Mouse (Mus musculus) G1E (cell line): ENCODE data around the gene Myo1d.

ENCODE experiments used
- CTCF ChIP-seq: IDR thresholded peaks from 2 replicates; pipeline ENCODE4 v1.5.1; 2012; ENCODE audit warnings: low read depth, low read length, inconsistent platforms, mixed read lengths
- GATA1 ChIP-seq: IDR thresholded peaks from 2 replicates; pipeline ENCODE4 v1.6.1; 2012; ENCODE audit warnings: borderline replicate concordance, low read length, inconsistent platforms, mixed read lengths
- GATA2 ChIP-seq: IDR thresholded peaks from 2 replicates; pipeline ENCODE4 v1.6.1; 2012; ENCODE audit warnings: low read depth, low read length, inconsistent platforms, borderline replicate concordance
- POLR2AphosphoS5 ChIP-seq: IDR thresholded peaks from 2 replicates; pipeline ENCODE4 v1.6.1; 2012; ENCODE audit warnings: low read depth, low read length, inconsistent platforms; ENCODE audit not compliant: insufficient replicate concordance
- TAL1 ChIP-seq: conservative IDR thresholded peaks from 2 replicates; pipeline ENCODE4 v1.6.1; 2012; ENCODE audit warnings: low read depth, low read length, inconsistent platforms, mixed read lengths

- TF ChIP-seq CTCF (no peak), POLR2AphosphoS5 (no peak), GATA1 (no peak), TAL1 (no peak), GATA2 (no peak)
Measured at GRCm38 (mm10) chr11:80493186-80493585, 286.6 kb downstream of the Myo1d start.
